Mouse (Mus musculus) heart, embryonic 13.5 days (tissue): Measurements from ENCODE around the gene Nfasc. TPM values are rescaled to one million over a fixed set of nuclear protein-coding genes. Genes with fewer than 3 reads are reported as not detected.

ENCODE experiments used
- ATAC-seq: fragments of 200-750 bp; cut with Nextera tagmentation; 2 replicates; pipeline ENCODE4 v1.8.0; 2017; ENCODE audit warnings: moderate TSS enrichment; ENCODE audit not compliant: insufficient number of reproducible peaks, low FRiP score, low TSS enrichment; ENCODE audit errors: extremely low read depth
- H3K27ac ChIP-seq: fragments of 300-500 bp; sonication (generic); replicated peaks from 2 replicates; pipeline ENCODE4 v1.5.1; 2015; ENCODE audit warnings: moderate library complexity, mild to moderate bottlenecking, inconsistent platforms
- H3K27me3 ChIP-seq: fragments of 300-500 bp; sonication (generic); replicated peaks from 2 replicates; pipeline ENCODE4 v1.6.1; 2015; ENCODE audit warnings: mild to moderate bottlenecking, inconsistent platforms
- H3K36me3 ChIP-seq: fragments of 300-500 bp; sonication (generic); 2 replicates; pipeline ENCODE4 v1.6.1; 2015; ENCODE audit warnings: mild to moderate bottlenecking, inconsistent platforms
- H3K4me1 ChIP-seq: fragments of 300-500 bp; sonication (generic); 2 replicates; pipeline ENCODE4 v1.6.1; 2015; ENCODE audit warnings: inconsistent platforms
- H3K4me2 ChIP-seq: fragments of 300-500 bp; sonication (generic); 2 replicates; pipeline ENCODE4 v1.6.1; 2015; ENCODE audit warnings: inconsistent platforms, mild to moderate bottlenecking, moderate library complexity
- H3K4me3 ChIP-seq: fragments of 300-500 bp; sonication (generic); 2 replicates; pipeline ENCODE4 v1.5.1; 2015; ENCODE audit warnings: moderate library complexity, mild to moderate bottlenecking, inconsistent platforms
- H3K9ac ChIP-seq: fragments of 300-500 bp; sonication (generic); 2 replicates; pipeline ENCODE4 v1.6.1; 2015; ENCODE audit warnings: inconsistent platforms, mild to moderate bottlenecking, moderate library complexity
- H3K9me3 ChIP-seq: fragments of 300-500 bp; sonication (generic); 2 replicates; pipeline ENCODE4 v1.6.1; 2016; ENCODE audit warnings: inconsistent platforms
- WGBS: fragments of 180-500 bp; shearing (Covaris S2); methylation state at CpG from one replicate; pipeline ENCODE4 v1.1.7; 2015; ENCODE audit warnings: mixed read lengths; 5-methylcytosine and 5-hydroxymethylcytosine counted together
- polyA plus RNA-seq: library from polyadenylated mRNA; unstranded; fragments of >200 nt; fragmentation: Nextera tagmentation; extraction: Ambion mirVana; gene quantifications from 2 replicates; pipeline ENCODE4 v1.2.1, GENCODE M21; 2015

The Nfasc gene
- polyA plus RNA-seq, 1 experiment from 2014 or later: 0.29 TPM

- Histone ChIP-seq H3K4me1 (peaks cover 10% of the 10 kb centered on the region), H3K9ac (no peak overlapping the region), H3K4me2 (no peak overlapping the region), H3K4me3 (no peak overlapping the region), H3K27ac (no peak overlapping the region), H3K9me3 (no peaks in the 10 kb centered on the region), H3K27me3 (peaks cover 95% of the 10 kb centered on the region), H3K36me3 (no peaks in the 10 kb centered on the region)
- ATAC-seq: no peak
- WGBS: 58% methylated on average over 3 of the region's 3 CpGs
Measured at GRCm38 (mm10) chr1:132536416-132536815, 205.2 kb downstream of the Nfasc start.

DNA sequence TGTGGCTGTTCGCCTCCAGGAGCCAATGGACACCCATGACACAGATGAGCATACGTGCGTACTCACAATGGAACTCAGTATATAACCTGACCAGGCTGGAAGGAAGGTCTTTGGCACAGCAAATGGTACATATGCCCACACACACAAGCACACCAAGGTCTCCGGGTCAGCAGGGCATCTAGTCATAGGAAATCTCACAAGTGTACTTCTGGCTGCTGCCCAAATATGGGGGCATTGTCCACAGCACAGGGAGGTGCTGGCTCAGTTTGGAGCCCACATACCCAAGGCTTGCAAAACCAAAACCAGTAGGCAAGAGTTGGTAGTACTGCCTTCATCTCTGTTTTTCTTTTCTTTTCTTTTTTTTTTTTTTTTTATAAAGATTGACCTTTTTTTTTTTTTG lies 206.1 kb downstream of the Nfasc start:
- H3K27me3 ChIP-seq: peaks cover 91% of the 10 kb centered on the region
- WGBS: 84% methylated on average over 4 of the region's 4 CpGs

DNA sequence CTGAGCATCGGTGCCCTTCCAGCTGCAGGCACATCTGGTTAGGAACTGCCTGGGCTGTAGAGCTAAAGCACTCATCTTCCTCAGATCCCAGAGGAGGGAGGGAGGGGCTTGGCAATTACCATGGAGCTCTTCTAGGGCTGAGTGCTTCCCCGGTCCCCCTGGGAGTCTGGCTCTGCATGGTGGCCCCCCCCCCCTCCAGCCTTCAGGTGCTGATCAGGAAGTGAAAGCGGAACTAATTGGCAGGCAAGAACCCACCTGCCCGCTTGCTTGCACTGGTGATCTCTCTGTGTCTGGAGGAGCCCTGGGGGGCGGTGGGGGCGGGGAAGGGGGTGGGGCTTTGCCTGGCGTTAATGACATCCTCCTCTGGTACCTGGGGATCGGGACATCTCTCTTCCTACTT lies 207.8 kb downstream of the Nfasc start:
- H3K4me3 ChIP-seq: no peak overlapping the region
- H3K9me3 ChIP-seq: no peaks in the 10 kb centered on the region
- peaks cover 6% of the 10 kb centered on the region; the same call in 1 of the 2 replicates for H3K4me1 ChIP-seq
- no peak for ATAC-seq
- H3K9ac ChIP-seq: no peak overlapping the region
- no peaks in the 10 kb centered on the region for H3K36me3 ChIP-seq
- H3K4me2 ChIP-seq: no peak overlapping the region
- H3K27ac ChIP-seq: no peak overlapping the region
- peaks cover 85% of the 10 kb centered on the region for H3K27me3 ChIP-seq
- 5% methylated on average over 8 of the region's 8 CpGs for WGBS

More for the DNA sequence above, 206.1 kb downstream of the Nfasc start:
- no peaks in the 10 kb centered on the region for H3K36me3 ChIP-seq
- H3K9ac ChIP-seq: no peak overlapping the region
- H3K27ac ChIP-seq: no peak overlapping the region
- no peaks in the 10 kb centered on the region for H3K9me3 ChIP-seq
- peaks cover 6% of the 10 kb centered on the region for H3K4me1 ChIP-seq
- no peak for ATAC-seq
- H3K4me2 ChIP-seq: no peak overlapping the region
- H3K4me3 ChIP-seq: no peak overlapping the region

GRCm38 (mm10) chr1:132532521-132532920 lies 209.1 kb downstream of the Nfasc start:
- no peak overlapping the region for H3K4me3 ChIP-seq
- no peak overlapping the region for H3K9ac ChIP-seq
- H3K27me3 ChIP-seq: peaks cover 85% of the 10 kb centered on the region
- H3K36me3 ChIP-seq: no peaks in the 10 kb centered on the region
- H3K4me2 ChIP-seq: no peak overlapping the region
- H3K4me1 ChIP-seq: peaks cover 6% of the 10 kb centered on the region; the same call in 1 of the 2 replicates
- H3K9me3 ChIP-seq: no peaks in the 10 kb centered on the region
- ATAC-seq: no peak
- WGBS: 48% methylated on average over 9 of the region's 9 CpGs
- no peak overlapping the region for H3K27ac ChIP-seq

DNA sequence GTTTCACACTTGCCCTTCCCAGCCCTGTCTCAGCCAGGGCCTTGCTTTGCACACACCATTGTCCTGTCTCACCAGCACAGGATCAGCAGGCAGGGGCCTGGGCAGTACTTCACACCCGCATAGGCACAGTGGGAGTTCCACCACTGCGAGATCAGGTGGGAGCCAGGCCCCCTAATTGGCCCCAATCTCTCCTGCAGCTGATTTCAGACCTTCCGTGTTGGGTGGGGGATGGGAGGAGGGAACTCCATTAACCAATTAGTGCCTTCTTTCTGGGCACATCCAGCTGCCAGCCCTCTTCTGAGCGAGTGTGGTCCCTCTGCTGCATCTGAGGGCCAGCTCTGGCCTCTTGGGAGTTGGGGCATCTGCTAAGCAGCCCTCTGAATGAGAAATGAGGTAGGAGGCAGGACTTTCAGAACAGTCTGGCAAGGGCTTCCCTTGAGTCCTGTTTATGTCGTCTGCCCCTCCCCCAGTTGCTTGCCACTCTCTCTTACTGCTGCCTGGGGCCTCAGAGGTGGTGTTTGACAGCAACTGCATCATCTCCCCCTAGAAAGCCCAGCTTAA lies 210.9 kb downstream of the Nfasc start:
- H3K27ac ChIP-seq: no peak overlapping the region
- H3K4me2 ChIP-seq: no peak overlapping the region
- H3K9ac ChIP-seq: no peak overlapping the region
- H3K36me3 ChIP-seq: no peaks in the 10 kb centered on the region
- no peak overlapping the region for H3K4me3 ChIP-seq
- H3K9me3 ChIP-seq: no peaks in the 10 kb centered on the region
- H3K27me3 ChIP-seq: peaks cover 82% of the 10 kb centered on the region
- 8% methylated on average over 5 of the region's 5 CpGs for WGBS
- ATAC-seq: no peak
- H3K4me1 ChIP-seq: peaks cover 6% of the 10 kb centered on the region; the same call in 1 of the 2 replicates

DNA sequence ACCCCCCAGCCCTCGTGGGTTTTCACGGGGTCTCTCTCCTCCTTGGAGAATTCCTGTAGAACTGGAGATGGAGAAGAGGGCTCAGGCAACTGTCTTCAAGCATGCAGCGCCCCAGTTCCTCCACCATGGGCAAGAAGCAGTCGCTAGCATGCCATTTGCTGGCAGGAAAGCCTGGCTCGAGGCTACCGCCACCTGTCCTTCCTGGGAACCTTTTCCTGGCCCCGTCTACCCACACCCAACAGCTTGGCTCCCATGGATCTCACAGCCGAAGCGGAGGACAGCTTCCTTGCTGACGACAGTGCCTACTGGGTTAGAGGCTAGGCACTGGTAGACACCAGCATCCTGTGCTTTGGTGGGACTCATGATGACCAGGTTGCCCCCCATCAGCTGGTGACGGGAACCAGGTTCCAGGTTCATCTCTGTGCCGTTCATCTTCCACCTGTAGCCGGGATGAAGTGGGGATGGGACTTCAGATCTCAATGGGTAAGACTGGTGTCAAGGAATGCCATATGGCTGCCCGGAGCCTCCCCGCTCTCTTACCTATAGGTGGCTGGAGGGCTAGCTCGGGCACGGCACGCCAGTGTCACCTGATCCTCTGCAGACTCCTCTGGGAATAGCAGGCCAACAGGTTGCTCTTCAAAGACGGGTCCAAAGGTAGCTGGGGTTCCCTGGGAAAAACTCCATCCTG lies 212.8 kb downstream of the Nfasc start:
- 70% methylated on average over 19 of the region's 19 CpGs for WGBS
- peaks cover 75% of the 10 kb centered on the region for H3K27me3 ChIP-seq
- H3K4me2 ChIP-seq: no peak overlapping the region
- no peaks in the 10 kb centered on the region for H3K36me3 ChIP-seq
- H3K9ac ChIP-seq: no peak overlapping the region
- no peak overlapping the region for H3K27ac ChIP-seq
- peaks cover 6% of the 10 kb centered on the region; the same call in 1 of the 2 replicates for H3K4me1 ChIP-seq
- H3K9me3 ChIP-seq: no peaks in the 10 kb centered on the region
- ATAC-seq: no peak
- H3K4me3 ChIP-seq: no peak overlapping the region

DNA sequence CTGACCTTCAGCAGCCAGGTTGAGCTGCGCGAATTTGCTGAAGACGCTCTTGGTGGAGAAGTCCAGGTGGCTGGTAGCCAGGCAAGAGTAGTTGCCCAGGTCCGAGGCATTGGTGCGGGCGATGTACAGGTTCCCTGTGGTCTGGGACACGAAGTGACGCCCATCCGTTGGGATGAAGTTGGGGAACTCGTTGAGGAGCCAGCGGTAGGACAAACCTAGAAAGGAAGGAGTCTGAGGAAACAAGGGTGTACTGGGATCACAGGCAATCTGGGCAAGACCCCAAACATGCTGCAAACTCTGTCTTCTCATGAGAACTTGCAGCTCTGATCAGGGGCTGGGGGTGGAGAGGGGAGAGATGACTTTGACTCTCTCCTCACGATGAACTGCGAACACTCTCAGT lies 213.5 kb downstream of the Nfasc start:
- no peak overlapping the region for H3K4me2 ChIP-seq
- H3K4me3 ChIP-seq: no peak overlapping the region
- no peak overlapping the region for H3K27ac ChIP-seq
- no peak overlapping the region for H3K9ac ChIP-seq
- peaks cover 68% of the 10 kb centered on the region for H3K27me3 ChIP-seq
- no peak for ATAC-seq
- H3K9me3 ChIP-seq: no peaks in the 10 kb centered on the region
- 87% methylated on average over 13 of the region's 13 CpGs for WGBS
- H3K36me3 ChIP-seq: no peaks in the 10 kb centered on the region
- H3K4me1 ChIP-seq: peaks cover 6% of the 10 kb centered on the region; the same call in 1 of the 2 replicates

DNA sequence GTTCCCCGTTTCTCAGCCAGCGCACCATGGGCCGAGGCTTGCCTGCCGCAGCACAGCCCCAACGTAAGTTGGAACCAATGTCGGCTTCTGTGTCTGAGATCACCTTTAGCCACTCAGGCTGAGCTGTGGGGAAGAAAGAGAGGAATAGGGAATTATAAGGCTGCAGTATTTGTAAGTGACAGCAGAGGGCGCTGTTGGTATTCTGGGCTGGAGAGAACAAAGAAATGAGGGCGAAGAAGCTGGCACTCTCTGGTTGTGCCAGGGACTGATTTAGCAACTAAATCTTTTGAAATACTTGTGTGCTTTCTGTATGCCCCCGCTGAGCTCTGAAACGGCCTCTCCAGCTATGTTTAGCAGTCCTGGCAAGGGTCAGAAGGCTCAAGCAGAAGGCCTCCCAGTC lies 215.8 kb downstream of the Nfasc start:
- 7% methylated on average over 10 of the region's 10 CpGs for WGBS
- H3K27me3 ChIP-seq: peaks cover 67% of the 10 kb centered on the region
- peaks cover 4% of the 10 kb centered on the region; the same call in 1 of the 2 replicates for H3K4me1 ChIP-seq
- H3K9me3 ChIP-seq: no peaks in the 10 kb centered on the region
- ATAC-seq: no peak
- H3K9ac ChIP-seq: no peak overlapping the region
- H3K27ac ChIP-seq: no peak overlapping the region
- H3K36me3 ChIP-seq: no peaks in the 10 kb centered on the region
- H3K4me2 ChIP-seq: no peak overlapping the region
- no peak overlapping the region for H3K4me3 ChIP-seq

DNA sequence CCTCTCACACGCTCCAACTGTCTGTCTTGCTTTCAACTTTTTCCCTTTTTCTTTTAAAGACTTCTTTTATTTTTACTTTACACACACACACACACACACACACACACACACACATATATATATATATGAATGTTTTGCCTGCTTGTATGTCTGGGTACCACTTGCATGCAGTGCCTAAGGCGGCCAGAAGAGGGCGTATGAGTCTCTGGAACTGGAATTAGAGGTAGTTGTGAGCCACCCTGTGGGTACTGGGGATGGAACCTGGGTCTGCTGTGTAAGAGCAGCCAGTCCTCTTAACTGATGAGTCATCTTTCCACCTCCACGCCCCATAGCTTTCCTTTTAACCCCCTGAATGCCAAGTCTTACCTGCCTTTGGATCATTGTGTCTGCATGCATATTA lies 217.7 kb downstream of the Nfasc start:
- no peaks in the 10 kb centered on the region for H3K36me3 ChIP-seq
- no peak for ATAC-seq
- H3K4me1 ChIP-seq: no peaks in the 10 kb centered on the region
- H3K27me3 ChIP-seq: peaks cover 63% of the 10 kb centered on the region
- 23% methylated on average over 4 of the region's 4 CpGs for WGBS
- H3K9ac ChIP-seq: no peak overlapping the region
- H3K4me2 ChIP-seq: no peak overlapping the region
- H3K9me3 ChIP-seq: no peaks in the 10 kb centered on the region
- H3K27ac ChIP-seq: no peak overlapping the region
- H3K4me3 ChIP-seq: no peak overlapping the region

DNA sequence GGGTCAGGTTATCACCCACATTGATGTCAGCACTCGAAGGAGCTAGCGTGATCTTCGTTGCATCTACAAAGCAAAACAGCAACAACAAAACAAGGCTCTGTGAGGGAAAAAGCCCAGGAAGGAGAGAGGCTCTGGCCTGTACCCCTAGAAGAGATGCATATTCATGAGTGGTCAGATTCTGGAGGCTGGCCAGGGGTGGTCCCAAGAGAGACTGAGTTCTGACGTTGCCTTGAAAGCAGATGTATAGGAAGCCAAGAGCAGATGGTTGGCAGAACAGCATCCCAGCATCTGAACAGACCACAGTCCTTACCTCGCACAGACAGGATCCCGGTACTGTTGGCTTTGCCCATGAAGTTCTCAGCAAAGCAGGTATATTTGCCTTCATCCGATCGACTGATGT lies 218.5 kb downstream of the Nfasc start:
- no peak overlapping the region for H3K9ac ChIP-seq
- ATAC-seq: no peak
- no peaks in the 10 kb centered on the region for H3K4me1 ChIP-seq
- H3K36me3 ChIP-seq: no peaks in the 10 kb centered on the region
- peaks cover 59% of the 10 kb centered on the region for H3K27me3 ChIP-seq
- no peak overlapping the region for H3K4me3 ChIP-seq
- H3K27ac ChIP-seq: no peak overlapping the region
- 74% methylated on average over 8 of the region's 8 CpGs for WGBS
- no peaks in the 10 kb centered on the region for H3K9me3 ChIP-seq
- H3K4me2 ChIP-seq: no peak overlapping the region

GRCm38 (mm10) chr1:132520764-132521163 lies 220.8 kb downstream of the Nfasc start:
- WGBS: 19% methylated on average over 2 of the region's 6 CpGs
- Histone ChIP-seq H3K36me3 (no peaks in the 10 kb centered on the region), H3K4me2 (no peak overlapping the region)

DNA sequence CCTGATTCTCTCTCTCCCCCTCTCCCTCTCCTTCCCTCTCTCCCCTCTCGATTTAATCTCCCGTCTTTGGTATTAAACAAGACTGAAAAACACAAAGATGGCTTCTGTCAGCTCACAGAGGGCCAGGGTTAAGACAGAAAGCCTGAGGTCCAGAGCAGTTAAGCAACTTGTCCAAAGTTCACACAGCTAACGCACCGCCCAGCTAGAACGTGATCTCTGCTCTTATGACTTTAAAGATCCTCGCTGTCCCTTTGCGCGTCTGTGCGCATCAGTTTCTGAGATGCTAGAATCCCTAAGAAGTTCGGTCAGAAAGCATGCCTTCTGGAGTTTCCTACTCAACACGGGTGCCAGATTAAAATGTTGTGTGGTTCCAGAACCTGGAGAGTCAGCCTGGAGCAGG lies 221.9 kb downstream of the Nfasc start:
- no peak for ATAC-seq
- H3K4me3 ChIP-seq: no peak overlapping the region
- H3K27ac ChIP-seq: no peak overlapping the region
- no peak overlapping the region for H3K4me2 ChIP-seq
- no peaks in the 10 kb centered on the region for H3K9me3 ChIP-seq
- no peaks in the 10 kb centered on the region for H3K36me3 ChIP-seq
- peaks cover 35% of the 10 kb centered on the region; the same call in 1 of the 2 replicates for H3K27me3 ChIP-seq
- no peak overlapping the region for H3K9ac ChIP-seq
- H3K4me1 ChIP-seq: no peaks in the 10 kb centered on the region
- 86% methylated on average over 11 of the region's 11 CpGs for WGBS

More at GRCm38 (mm10) chr1:132520764-132521163, 220.8 kb downstream of the Nfasc start:
- Histone ChIP-seq H3K27ac (no peak overlapping the region), H3K4me1 (no peaks in the 10 kb centered on the region), H3K27me3 (peaks cover 43% of the 10 kb centered on the region), H3K9ac (no peak overlapping the region), H3K4me3 (no peak overlapping the region), H3K9me3 (no peaks in the 10 kb centered on the region)
- ATAC-seq: peak; percentile 55; the same call in 1 of the 2 replicates
